Mouse (Mus musculus): ENCODE results near the gene Pipox. TPM values are rescaled to one million over a fixed set of nuclear protein-coding genes. Genes with fewer than 3 reads are reported as not detected.

Pipox gene
- total RNA-seq, 2 experiments from 2014 or later, result not detected

DNA sequence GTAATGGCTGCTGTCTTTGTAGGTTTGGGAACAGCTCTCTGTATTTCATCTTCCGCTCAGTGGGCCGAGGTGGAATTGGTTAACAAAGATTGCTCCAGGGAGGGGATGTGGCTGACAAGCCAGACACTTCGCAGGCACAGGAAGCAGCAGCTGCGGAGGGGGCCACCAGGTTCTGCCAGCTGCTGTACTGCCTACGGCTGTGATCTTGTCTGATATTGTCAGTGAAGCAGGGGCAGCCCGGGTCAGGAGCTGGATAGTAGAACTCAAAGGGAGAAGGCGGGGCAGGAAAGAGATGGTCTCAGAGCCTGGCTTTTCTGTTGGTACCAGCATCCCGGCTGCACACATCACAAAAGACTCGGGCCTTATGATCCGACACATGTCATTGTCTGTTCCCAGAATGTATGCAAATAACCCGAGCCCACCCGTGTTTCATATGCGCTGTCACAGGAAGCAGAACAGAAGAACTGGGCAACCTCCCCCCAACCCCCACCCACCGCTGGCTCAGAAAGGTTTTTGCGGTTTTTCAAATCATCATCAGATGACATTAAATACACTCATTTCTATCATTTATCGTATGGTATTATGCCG is 6.4 kb downstream of the Pipox start:
- ATAC-seq (replicated peaks; ENCODE audit: low FRiP score, poor library complexity, severe bottlenecking), result no peak

GRCm38 (mm10) chr11:77885246-77885575 is 8.7 kb downstream of the Pipox start:
- ATAC-seq (replicated peaks; ENCODE audit: low FRiP score, poor library complexity, severe bottlenecking), result no peak

DNA sequence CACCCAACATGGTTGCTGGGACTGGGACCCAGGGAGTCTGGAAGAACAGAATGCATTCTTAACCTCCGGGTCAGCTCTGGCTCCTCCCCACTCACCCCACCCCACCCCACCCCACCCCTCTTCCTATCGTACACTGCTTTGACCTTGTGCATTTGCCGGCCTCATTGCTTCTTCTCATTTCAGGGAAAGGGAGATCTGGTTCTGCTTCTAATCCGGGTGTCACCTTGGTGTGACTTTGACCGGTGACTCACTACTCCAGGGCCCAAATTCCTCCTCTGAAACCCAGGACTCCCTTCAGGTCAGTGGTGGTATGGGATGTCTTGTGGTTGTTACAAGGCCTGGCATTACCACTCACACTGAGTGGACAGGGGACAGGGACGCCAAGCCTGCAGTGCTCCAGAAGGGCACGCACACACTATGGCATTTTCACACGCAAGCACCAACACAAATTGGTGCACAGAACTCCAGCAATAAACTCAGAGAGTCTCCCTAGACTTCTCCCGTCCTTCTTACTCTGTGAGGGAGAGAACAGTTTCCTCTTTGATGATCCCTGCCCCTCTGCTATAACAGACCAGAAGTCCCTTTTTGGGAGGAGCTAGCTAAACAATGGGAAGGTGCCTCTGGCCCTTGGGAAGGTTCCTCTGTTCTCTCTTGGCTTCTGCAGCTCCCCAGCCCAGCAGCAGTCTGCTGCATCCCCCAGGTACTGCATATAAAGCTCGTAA is 9.2 kb downstream of the Pipox start:
- ATAC-seq (replicated peaks; ENCODE audit: low FRiP score, poor library complexity, severe bottlenecking), result no peak

DNA sequence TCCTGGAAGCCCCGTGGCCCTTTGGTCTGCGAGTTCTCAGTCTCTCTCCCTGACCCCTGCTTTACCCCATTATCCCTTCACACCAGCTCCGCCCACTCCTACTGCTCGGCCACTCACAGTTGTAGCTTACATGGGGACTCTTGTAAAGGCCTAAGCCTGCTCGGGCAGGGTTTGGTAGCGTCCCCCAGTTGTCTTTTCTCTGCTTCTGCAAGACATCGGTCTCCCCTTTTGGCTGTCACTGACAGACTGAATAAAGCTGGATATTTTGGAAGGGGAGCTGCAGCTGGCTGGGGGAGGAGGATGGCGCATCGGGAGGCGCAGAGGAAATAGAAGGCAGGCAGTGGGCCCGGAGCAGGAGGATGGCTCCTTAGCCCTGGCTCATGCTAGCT is 17.1 kb downstream of the Pipox start:
- no peak for ATAC-seq (replicated peaks; ENCODE audit: low FRiP score, poor library complexity, severe bottlenecking)

- no peak for ATAC-seq (replicated peaks; ENCODE audit: low FRiP score, poor library complexity, severe bottlenecking)
These were observed 17.8 kb downstream of the Pipox start for GRCm38 (mm10) chr11:77875847-77876759.

GRCm38 (mm10) chr11:77875269-77875668 is 18.6 kb downstream of the Pipox start:
- no peak for ATAC-seq (replicated peaks; ENCODE audit: low FRiP score, poor library complexity, severe bottlenecking)

DNA sequence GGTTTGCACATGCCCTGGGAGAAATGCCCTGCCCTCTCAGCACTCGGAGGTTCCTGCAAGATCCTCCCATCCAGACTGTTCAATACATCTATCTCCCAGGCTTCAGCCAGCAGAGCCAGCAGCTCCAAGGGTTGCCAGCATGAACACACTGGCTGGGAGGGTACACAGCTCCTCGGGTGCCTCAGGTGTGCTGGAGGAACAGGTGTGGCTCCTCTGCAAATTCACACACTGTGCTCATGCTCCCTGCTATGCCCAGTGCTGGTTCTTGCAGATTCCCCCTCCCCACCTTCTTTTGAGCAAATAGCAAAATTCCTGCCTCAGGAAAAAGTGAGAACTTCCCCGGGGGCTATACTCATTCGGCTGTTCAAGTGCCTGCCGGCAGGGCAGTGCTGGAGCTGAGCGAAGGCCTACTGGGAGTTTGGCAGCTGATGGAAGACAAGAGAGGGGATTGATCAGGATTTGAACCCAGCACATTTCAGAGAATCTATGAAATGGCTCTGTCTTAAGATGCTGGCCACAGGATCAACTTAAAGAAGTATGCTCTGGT is 19.1 kb downstream of the Pipox start:
- ATAC-seq (replicated peaks; ENCODE audit: low FRiP score, poor library complexity, severe bottlenecking), result no peak

- ATAC-seq (replicated peaks; ENCODE audit: low FRiP score, poor library complexity, severe bottlenecking), result no peak
These were observed 20.8 kb downstream of the Pipox start for GRCm38 (mm10) chr11:77873116-77873515.

GRCm38 (mm10) chr11:77872685-77873084 is 21.2 kb downstream of the Pipox start:
- no peak for ATAC-seq (replicated peaks; ENCODE audit: low FRiP score, poor library complexity, severe bottlenecking)

DNA sequence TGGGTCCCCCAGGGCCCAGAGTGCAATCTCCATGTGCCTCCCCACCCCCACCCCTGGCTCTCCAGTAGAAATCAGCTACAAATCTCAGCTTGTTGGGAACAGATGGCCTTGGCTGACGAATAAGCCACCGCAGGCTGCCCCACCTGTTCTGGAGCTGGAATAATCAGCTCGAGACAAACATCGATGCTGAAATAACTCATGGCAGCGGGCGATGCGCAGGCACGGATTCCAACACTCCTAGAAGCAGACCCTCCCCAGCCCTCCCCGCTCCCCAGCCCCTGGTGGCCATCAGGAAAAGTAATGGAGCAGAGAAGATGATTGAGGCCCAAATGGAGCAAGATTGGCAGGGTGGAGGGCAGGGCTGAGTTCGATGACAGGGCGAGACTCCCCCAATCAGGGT is 21.7 kb downstream of the Pipox start:
- no peak for ATAC-seq (replicated peaks; ENCODE audit: low FRiP score, poor library complexity, severe bottlenecking)

GRCm38 (mm10) chr11:77871436-77871835 is 22.5 kb downstream of the Pipox start:
- ATAC-seq (replicated peaks; ENCODE audit: low FRiP score, poor library complexity, severe bottlenecking), result no peak

DNA sequence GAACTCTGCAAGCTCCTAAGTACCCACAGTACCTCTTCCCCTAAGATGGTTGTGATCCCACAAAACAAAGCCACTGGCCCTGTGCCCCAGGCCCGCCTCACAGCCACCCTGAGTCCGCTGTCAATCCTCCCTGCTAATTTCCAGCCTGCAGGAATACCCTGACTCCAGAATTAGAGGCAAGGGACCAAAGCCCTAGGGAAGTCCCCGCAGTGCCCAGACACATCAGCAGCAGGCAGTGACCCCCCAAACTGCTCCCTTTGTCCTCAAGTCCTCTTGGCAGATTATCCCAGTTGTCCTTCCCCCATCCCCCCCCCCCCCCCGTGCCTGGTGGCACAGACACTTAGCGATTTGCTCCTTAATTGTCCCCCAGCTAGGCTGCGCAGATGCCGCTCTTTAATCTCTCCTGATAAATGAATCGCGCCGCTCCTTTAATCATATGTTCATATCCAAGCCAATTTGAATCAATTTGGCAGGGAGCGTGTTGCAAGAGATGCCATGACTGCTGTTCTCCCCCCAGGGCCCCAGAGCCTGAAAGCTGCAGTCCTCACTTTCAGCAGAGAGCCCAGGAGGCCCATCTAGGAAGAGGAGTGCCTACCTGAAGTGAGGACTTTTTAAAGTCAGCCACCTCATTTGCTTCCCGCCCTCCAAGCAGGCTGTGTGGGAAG is 26.3 kb downstream of the Pipox start:
- no peak for ATAC-seq (replicated peaks; ENCODE audit: low FRiP score, poor library complexity, severe bottlenecking)

- no peak for ATAC-seq (replicated peaks; ENCODE audit: low FRiP score, poor library complexity, severe bottlenecking)
These were observed 29.1 kb downstream of the Pipox start for GRCm38 (mm10) chr11:77864771-77865170.

- no peak for ATAC-seq (replicated peaks; ENCODE audit: low FRiP score, poor library complexity, severe bottlenecking)
These were observed 31.0 kb downstream of the Pipox start for GRCm38 (mm10) chr11:77862887-77863286.

- no peak for ATAC-seq (replicated peaks; ENCODE audit: low FRiP score, poor library complexity, severe bottlenecking)
These were observed 32.9 kb downstream of the Pipox start for GRCm38 (mm10) chr11:77860947-77861346.

DNA sequence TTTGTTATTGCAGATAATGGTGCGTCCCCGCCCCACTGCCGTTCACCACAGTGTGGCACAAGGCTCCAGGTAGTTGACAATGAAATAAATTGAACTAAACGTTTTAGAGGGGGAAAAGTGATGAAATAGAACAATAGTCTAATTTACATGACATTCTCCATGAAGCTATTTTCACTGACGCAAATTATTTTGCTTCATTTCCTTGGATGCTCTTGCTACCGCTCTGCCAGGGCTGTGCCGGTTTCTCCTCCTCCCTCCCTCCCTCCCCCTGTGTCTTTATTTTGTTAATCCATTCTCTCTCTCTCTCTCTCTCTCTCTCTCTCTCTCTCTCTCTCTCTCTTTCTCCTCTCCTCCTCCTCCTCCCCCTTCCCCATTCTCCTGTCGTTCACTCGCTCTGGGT is 35.3 kb downstream of the Pipox start:
- no peak for ATAC-seq (replicated peaks; ENCODE audit: low FRiP score, poor library complexity, severe bottlenecking)

DNA sequence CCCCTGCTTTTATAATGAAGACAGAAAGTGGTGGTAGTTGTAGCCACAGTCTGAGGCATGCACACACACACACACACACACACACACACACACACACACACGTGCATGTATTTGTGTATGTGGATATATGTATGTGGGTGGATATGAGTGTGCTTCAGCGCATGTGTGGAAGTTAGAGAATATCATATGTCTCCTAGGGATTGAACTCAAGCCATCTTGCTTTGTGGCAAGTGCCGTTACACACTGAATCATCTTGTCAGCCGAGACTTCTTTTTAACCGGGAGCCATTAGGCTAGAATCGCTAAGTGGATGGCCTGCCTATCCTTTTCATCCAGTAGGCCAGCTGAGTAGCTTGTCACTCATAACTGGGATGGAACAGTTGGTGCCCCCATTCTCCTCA is 36.8 kb downstream of the Pipox start:
- ATAC-seq (replicated peaks; ENCODE audit: low FRiP score, poor library complexity, severe bottlenecking), result no peak

DNA sequence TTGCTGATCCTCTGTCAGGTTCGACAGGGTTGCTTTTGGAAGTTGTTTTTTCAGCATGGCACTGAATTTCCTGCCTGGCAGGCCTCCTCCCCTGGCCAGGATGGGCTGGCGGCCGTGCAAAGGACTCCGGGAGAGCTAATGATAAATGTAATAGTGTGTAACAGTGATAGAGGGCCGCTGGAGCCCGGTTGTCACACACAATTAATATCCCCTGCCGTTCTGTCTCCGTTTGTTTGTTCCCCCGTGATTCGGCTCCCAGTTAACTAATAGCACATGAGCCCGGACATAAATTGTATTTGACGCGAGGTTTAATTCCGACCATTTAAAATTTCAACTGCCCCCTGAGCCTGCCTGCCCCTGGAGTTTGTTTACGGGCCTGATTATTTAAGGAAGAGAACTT is 38.5 kb downstream of the Pipox start:
- no peak for ATAC-seq (replicated peaks; ENCODE audit: low FRiP score, poor library complexity, severe bottlenecking)

DNA sequence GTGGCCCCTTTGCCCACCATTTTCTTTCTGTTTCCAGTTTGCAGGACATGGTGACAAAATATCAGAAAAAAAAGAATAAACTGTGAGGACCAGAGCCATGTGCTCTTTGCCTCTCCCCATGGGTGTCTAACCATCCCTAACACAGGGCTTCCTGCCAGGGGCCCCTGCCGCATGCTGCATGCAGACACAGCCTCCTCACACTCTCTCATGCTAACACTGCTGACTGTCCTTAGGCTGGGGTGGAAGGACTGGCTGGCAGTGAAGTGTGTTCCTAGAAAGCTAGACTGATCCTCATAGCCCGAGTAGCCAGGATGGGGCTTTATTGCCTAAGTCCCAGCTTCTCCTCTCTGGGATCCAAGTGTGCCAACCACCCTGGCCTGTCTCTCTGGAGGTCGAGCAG is 39.3 kb downstream of the Pipox start:
- no peak for ATAC-seq (replicated peaks; ENCODE audit: low FRiP score, poor library complexity, severe bottlenecking)
